Comparison of ENCODE assay signal across 8 mouse cellular contexts in genomic region chr9:60082107-60082581, GRCm38 (mm10).
A peak's percentile ranks its signal among the peaks of the same experiment; 100 is the strongest.
DNase-seq lines count a peak whose midpoint lies in the region; ATAC-seq and TF ChIP-seq lines count a peak whose summit lies in the region.

No protein-coding gene starts in this region.

- H3K9ac ChIP-seq in midbrain, embryonic 13.5 days (replicated peaks): no peak overlapping the region
- H3K9ac ChIP-seq in stomach, embryonic 15.5 days: no peak overlapping the region

- 33% methylated on average over 5 of the region's 5 CpGs for WGBS in midbrain, embryonic 10.5 days
- WGBS in midbrain, embryonic 13.5 days: 19% methylated on average over 5 of the region's 5 CpGs
- 22% methylated on average over 5 of the region's 5 CpGs for WGBS in embryonic facial prominence, embryonic 10.5 days
- 14% methylated on average over 5 of the region's 5 CpGs for WGBS in stomach, embryonic 15.5 days

- H3K9me3 ChIP-seq in midbrain, embryonic 10.5 days (replicated peaks): no peaks in the 10 kb centered on the region
- no peaks in the 10 kb centered on the region for H3K9me3 ChIP-seq in midbrain, embryonic 13.5 days
- no peaks in the 10 kb centered on the region for H3K9me3 ChIP-seq in embryonic facial prominence, embryonic 10.5 days
- no peaks in the 10 kb centered on the region for H3K9me3 ChIP-seq in stomach, embryonic 15.5 days

- intact Hi-C loops in gastrocnemius, adult 2 months (cut with DNase I): no loop called here

- H3K4me3 ChIP-seq in midbrain, embryonic 10.5 days: peak overlapping the region; percentile 16; the same call in 1 of the 2 replicates
- H3K4me3 ChIP-seq in midbrain, embryonic 13.5 days (replicated peaks): no peak overlapping the region
- H3K4me3 ChIP-seq in embryonic facial prominence, embryonic 10.5 days: no peak overlapping the region
- no peak overlapping the region for H3K4me3 ChIP-seq in stomach, embryonic 15.5 days (replicated peaks)
- no peak overlapping the region for H3K4me3 ChIP-seq in gastrocnemius, adult 2 months

- no peak for ATAC-seq in midbrain, embryonic 13.5 days
- peak; percentile 60; the same call in 1 of the 2 replicates for ATAC-seq in stomach, embryonic 15.5 days (ENCODE audit: insufficient read depth, low FRiP score, low read depth)

- DNase-seq in midbrain, embryonic 10.5 days (ENCODE audit: low spot score): peak; percentile 52
- peak; percentile 49 for DNase-seq in embryonic facial prominence, embryonic 10.5 days (ENCODE audit: low spot score)
- peak; percentile 13 for DNase-seq in kidney, postnatal 14 days
- no peak for DNase-seq in c-Kit-positive CD71-positive TER-119-positive erythroid progenitor cells, embryonic 14.5 days (ENCODE audit: low spot score)
- no peak for DNase-seq in heart, postnatal 4 days
- DNase-seq in gastrocnemius, adult 2 months: no peak

- H3K27me3 ChIP-seq in midbrain, embryonic 10.5 days (ENCODE audit: low read depth, poor library complexity, severe bottlenecking): no peaks in the 10 kb centered on the region
- no peaks in the 10 kb centered on the region for H3K27me3 ChIP-seq in midbrain, embryonic 13.5 days
- no peaks in the 10 kb centered on the region for H3K27me3 ChIP-seq in embryonic facial prominence, embryonic 10.5 days (replicated peaks; ENCODE audit: low read depth, poor library complexity, severe bottlenecking)
- H3K27me3 ChIP-seq in stomach, embryonic 15.5 days (replicated peaks): no peaks in the 10 kb centered on the region

- peak overlapping the region; percentile 80 for H3K27ac ChIP-seq in midbrain, embryonic 10.5 days (replicated peaks)
- no peak overlapping the region for H3K27ac ChIP-seq in midbrain, embryonic 13.5 days
- peak overlapping the region; percentile 72 for H3K27ac ChIP-seq in embryonic facial prominence, embryonic 10.5 days (replicated peaks)
- H3K27ac ChIP-seq in stomach, embryonic 15.5 days: no peak overlapping the region
- no peak overlapping the region for H3K27ac ChIP-seq in gastrocnemius, adult 2 months

- TF ChIP-seq CTCF in gastrocnemius, adult 2 months (IDR thresholded peaks at IDR 0.05): no peak

- H3K4me2 ChIP-seq in midbrain, embryonic 13.5 days (replicated peaks): no peak overlapping the region
- H3K4me2 ChIP-seq in stomach, embryonic 15.5 days: no peak overlapping the region

- H3K36me3 ChIP-seq in midbrain, embryonic 10.5 days: no peaks in the 10 kb centered on the region
- H3K36me3 ChIP-seq in midbrain, embryonic 13.5 days: no peaks in the 10 kb centered on the region
- no peaks in the 10 kb centered on the region for H3K36me3 ChIP-seq in embryonic facial prominence, embryonic 10.5 days (replicated peaks)
- H3K36me3 ChIP-seq in stomach, embryonic 15.5 days: no peaks in the 10 kb centered on the region

- peaks cover 17% of the 10 kb centered on the region for H3K4me1 ChIP-seq in midbrain, embryonic 10.5 days
- peaks cover 11% of the 10 kb centered on the region for H3K4me1 ChIP-seq in midbrain, embryonic 13.5 days (replicated peaks)
- peaks cover 25% of the 10 kb centered on the region for H3K4me1 ChIP-seq in embryonic facial prominence, embryonic 10.5 days
- H3K4me1 ChIP-seq in stomach, embryonic 15.5 days: peaks cover 2% of the 10 kb centered on the region; the same call in 1 of the 2 replicates

Comparison
In these comparisons a context has a peak if more than half of its experiments do, and no peak if none do; other contexts are left out.
1. H3K27ac ChIP-seq: peak in midbrain, embryonic 10.5 days (single experiment) and embryonic facial prominence, embryonic 10.5 days (single experiment); none in midbrain, embryonic 13.5 days (single experiment), stomach, embryonic 15.5 days (single experiment) and gastrocnemius, adult 2 months (single experiment).
2. DNase-seq: peak in midbrain, embryonic 10.5 days (single experiment), embryonic facial prominence, embryonic 10.5 days (single experiment) and kidney, postnatal 14 days (single experiment); none in c-Kit-positive CD71-positive TER-119-positive erythroid progenitor cells, embryonic 14.5 days (single experiment), heart, postnatal 4 days (single experiment) and gastrocnemius, adult 2 months (single experiment).